Mouse (Mus musculus): ENCODE data around the gene Adam23.
"Not testable (repeated sequence)": the region's sequence is repeated elsewhere in the genome, so short reads cannot be mapped to it uniquely, and the experiment has no call there.

Adam23 gene

GRCm38 (mm10) chr1:63579153-63579552, 133.5 kb downstream of the Adam23 start:
- no peak for DNase-seq (ENCODE audit: low spot score)

GRCm38 (mm10) chr1:63586869-63587268, 141.2 kb downstream of the Adam23 start:
- no peak for DNase-seq (ENCODE audit: low spot score)

- DNase-seq (ENCODE audit: low spot score): no peak
These were observed 158.3 kb downstream of the Adam23 start for GRCm38 (mm10) chr1:63603870-63604500.

- DNase-seq (ENCODE audit: low spot score): no peak
These were observed 163.9 kb downstream of the Adam23 start for GRCm38 (mm10) chr1:63609613-63610012.

- DNase-seq (ENCODE audit: low spot score): no peak
These were observed 168.9 kb downstream of the Adam23 start for GRCm38 (mm10) chr1:63614594-63614993.

- no peak for DNase-seq (ENCODE audit: low spot score)
These were observed 170.0 kb downstream of the Adam23 start, which contains the start of gene Gm39653 for GRCm38 (mm10) chr1:63615668-63616067. Gene Gm39653, plus strand, starts transcription at chr1:63615968.

- DNase-seq (ENCODE audit: low spot score): no peak
These were observed 182.5 kb downstream of the Adam23 start for GRCm38 (mm10) chr1:63628211-63628610.

- not testable (repeated sequence) for DNase-seq (ENCODE audit: low spot score)
These were observed 184.7 kb downstream of the Adam23 start for GRCm38 (mm10) chr1:63630390-63630789.

GRCm38 (mm10) chr1:63639921-63640320, 194.2 kb downstream of the Adam23 start:
- no peak for DNase-seq (ENCODE audit: low spot score)

Data from left cerebral cortex, adult 11 months (tissue).